Mouse (Mus musculus) limb, embryonic 15.5 days (tissue): ENCODE results near the gene Cpn2. TPM values are rescaled to one million over a fixed set of nuclear protein-coding genes. Genes with fewer than 3 reads are reported as not detected.
A peak's percentile ranks its signal among the peaks of the same experiment; 100 is the strongest.

Experiments used
- ATAC-seq: fragments of 200-750 bp; cut with Nextera tagmentation; 2 replicates; pipeline ENCODE4 v1.8.0; 2017; ENCODE audit warnings: low read depth, moderate TSS enrichment; ENCODE audit not compliant: insufficient number of reproducible peaks, low FRiP score, low TSS enrichment
- H3K27ac ChIP-seq: fragments of 300-500 bp; sonication (generic); 2 replicates; pipeline ENCODE4 v1.5.1; 2015; ENCODE audit warnings: moderate library complexity, mild to moderate bottlenecking, inconsistent platforms
- H3K27me3 ChIP-seq: fragments of 300-500 bp; sonication (generic); 2 replicates; pipeline ENCODE4 v1.6.1; 2015; ENCODE audit warnings: inconsistent platforms
- H3K36me3 ChIP-seq: fragments of 300-500 bp; sonication (generic); 2 replicates; pipeline ENCODE4 v1.6.1; 2015; ENCODE audit warnings: inconsistent platforms
- H3K4me1 ChIP-seq: fragments of 300-500 bp; sonication (generic); 2 replicates; pipeline ENCODE4 v1.6.1; 2015; ENCODE audit warnings: inconsistent platforms
- H3K4me2 ChIP-seq: fragments of 300-500 bp; sonication (generic); 2 replicates; pipeline ENCODE4 v1.6.1; 2015; ENCODE audit warnings: mild to moderate bottlenecking, inconsistent platforms
- H3K4me3 ChIP-seq: fragments of 300-500 bp; sonication (generic); 2 replicates; pipeline ENCODE4 v1.5.1; 2015; ENCODE audit warnings: mild to moderate bottlenecking, inconsistent platforms
- H3K9ac ChIP-seq: fragments of 300-500 bp; sonication (generic); 2 replicates; pipeline ENCODE4 v1.6.1; 2015; ENCODE audit warnings: inconsistent platforms
- H3K9me3 ChIP-seq: fragments of 300-500 bp; sonication (generic); 2 replicates; pipeline ENCODE4 v1.6.1; 2016; ENCODE audit warnings: inconsistent platforms
- WGBS: fragments of 180-500 bp; shearing (Covaris S2); methylation state at CpG from one replicate; pipeline ENCODE4 v1.1.7; 2015; 5-methylcytosine and 5-hydroxymethylcytosine counted together
- polyA plus RNA-seq: library from polyadenylated mRNA; unstranded; fragments of >200 nt; fragmentation: Nextera tagmentation; extraction: Ambion mirVana; gene quantifications from 2 replicates; pipeline ENCODE4 v1.2.1, GENCODE M21; 2015

The Cpn2 gene
- not detected in 2 replicates for polyA plus RNA-seq

DNA sequence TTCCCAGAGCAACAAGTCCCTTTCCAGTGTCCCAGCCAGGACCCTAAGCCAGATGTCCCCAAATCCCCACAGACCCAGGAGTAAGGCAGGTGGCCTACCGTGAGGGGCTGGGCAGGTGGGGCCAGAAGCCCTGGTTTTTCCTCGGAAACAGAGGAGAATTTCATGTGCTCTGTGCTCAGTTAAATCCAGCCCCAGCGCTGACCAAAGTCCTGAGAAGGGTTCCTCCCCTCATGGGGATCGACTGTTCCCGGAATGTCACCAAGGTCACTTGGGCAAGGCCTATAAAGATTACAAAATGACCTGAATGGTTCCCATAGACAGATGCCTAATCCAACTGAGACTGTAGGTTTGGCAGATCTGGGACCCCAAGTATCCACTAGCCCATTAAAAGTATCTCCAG, at the start of gene Cpn2:
Gene Cpn2, minus strand, starts transcription at position 141 of the 400 bp plus-strand sequence.
- ATAC-seq = no peak
- Histone ChIP-seq H3K4me2 (no peak within 1 kb of the TSS), H3K27me3 (no peaks in the 10 kb centered on the region), H3K9me3 (no peaks in the 10 kb centered on the region), H3K36me3 (no peaks in the 10 kb centered on the region), H3K4me1 (peaks cover 24% of the 10 kb centered on the region), H3K9ac (no peak within 1 kb of the TSS), H3K27ac (no peak within 1 kb of the TSS), H3K4me3 (no peak within 1 kb of the TSS)
- WGBS = 66% methylated on average over 5 of the region's 5 CpGs

DNA sequence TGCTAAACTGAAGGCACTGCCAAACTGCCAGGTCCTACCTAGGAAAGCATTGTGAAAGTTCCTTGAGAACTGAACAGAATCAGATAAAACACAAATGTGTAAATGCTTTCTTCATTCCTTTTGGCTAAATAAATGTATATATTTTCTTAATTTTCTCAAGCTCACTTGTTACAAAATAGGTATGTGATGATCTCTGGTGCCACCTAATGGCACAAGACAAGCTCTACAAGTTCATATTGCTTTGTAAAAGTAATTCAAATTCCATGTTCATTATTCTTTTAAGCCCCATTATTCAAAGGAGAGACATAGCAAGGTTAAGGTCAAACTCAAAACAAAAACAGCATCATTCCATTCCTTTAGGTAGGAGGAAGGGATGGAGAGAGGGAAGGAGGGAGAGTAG, 46.9 kb upstream of the Cpn2 start:
- Histone ChIP-seq H3K4me1 (peaks cover 6% of the 10 kb centered on the region), H3K9ac (no peak overlapping the region), H3K27me3 (peaks cover 27% of the 10 kb centered on the region), H3K4me3 (no peak overlapping the region), H3K36me3 (peaks cover 9% of the 10 kb centered on the region), H3K9me3 (no peaks in the 10 kb centered on the region), H3K27ac (no peak overlapping the region), H3K4me2 (no peak overlapping the region)
- no peak for ATAC-seq

DNA sequence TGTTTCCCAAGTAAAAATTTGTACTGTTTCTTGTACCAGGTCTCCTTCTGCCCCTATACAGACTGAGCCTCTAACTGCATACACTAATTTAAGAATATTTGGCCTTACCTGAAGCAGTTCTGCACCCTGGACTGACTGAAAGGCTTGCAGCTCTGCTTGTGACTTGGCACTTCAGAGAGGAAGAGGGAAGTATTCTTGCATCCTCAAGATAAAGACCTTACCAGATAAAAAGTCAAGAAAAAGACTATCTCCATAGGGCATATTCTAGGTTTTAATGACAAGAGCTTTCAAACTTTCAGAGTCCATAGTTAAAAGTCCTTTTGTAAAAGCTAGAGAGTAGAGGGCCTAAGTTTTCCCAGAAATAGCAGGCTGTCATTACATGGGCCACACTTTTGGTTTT, 43.3 kb upstream of the Cpn2 start, which contains the start of gene Gp5:
Gene Gp5, minus strand, starts transcription at position 133 of the 400 bp plus-strand sequence.
- H3K4me2 ChIP-seq = peak within 1 kb of the TSS; percentile 99
- no peak within 1 kb of the TSS for H3K9ac ChIP-seq
- peaks cover 17% of the 10 kb centered on the region for H3K4me1 ChIP-seq
- peak within 1 kb of the TSS; percentile 59 for H3K4me3 ChIP-seq
- H3K27me3 ChIP-seq = peaks cover 52% of the 10 kb centered on the region
- H3K9me3 ChIP-seq = no peaks in the 10 kb centered on the region
- H3K36me3 ChIP-seq = no peaks in the 10 kb centered on the region
- H3K27ac ChIP-seq = no peak within 1 kb of the TSS
- no peak for ATAC-seq

DNA sequence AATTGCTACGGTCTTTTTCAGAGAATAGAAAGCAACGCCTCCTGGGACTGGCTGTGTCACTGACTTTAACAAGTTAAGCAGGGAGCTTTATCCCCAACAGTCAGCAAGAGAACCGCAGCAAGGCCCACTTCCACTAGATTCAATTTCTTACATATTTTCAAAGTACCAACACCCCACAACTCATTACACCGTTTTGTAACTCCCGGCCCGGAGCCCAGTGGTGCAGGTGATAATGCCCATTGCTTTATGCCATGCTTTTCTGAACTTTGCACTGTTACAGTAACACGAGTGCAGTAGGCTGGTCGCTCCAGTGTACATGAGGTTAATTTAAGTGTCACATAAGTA, 42.8 kb upstream of the Cpn2 start:
- H3K4me1 ChIP-seq = peaks cover 17% of the 10 kb centered on the region
- no peak for ATAC-seq
- no peaks in the 10 kb centered on the region for H3K9me3 ChIP-seq
- H3K27me3 ChIP-seq = peaks cover 52% of the 10 kb centered on the region
- 58% methylated on average over 8 of the region's 8 CpGs for WGBS
- H3K27ac ChIP-seq = no peak overlapping the region
- no peaks in the 10 kb centered on the region for H3K36me3 ChIP-seq
- H3K9ac ChIP-seq = no peak overlapping the region
- H3K4me2 ChIP-seq = no peak overlapping the region
- H3K4me3 ChIP-seq = no peak overlapping the region

DNA sequence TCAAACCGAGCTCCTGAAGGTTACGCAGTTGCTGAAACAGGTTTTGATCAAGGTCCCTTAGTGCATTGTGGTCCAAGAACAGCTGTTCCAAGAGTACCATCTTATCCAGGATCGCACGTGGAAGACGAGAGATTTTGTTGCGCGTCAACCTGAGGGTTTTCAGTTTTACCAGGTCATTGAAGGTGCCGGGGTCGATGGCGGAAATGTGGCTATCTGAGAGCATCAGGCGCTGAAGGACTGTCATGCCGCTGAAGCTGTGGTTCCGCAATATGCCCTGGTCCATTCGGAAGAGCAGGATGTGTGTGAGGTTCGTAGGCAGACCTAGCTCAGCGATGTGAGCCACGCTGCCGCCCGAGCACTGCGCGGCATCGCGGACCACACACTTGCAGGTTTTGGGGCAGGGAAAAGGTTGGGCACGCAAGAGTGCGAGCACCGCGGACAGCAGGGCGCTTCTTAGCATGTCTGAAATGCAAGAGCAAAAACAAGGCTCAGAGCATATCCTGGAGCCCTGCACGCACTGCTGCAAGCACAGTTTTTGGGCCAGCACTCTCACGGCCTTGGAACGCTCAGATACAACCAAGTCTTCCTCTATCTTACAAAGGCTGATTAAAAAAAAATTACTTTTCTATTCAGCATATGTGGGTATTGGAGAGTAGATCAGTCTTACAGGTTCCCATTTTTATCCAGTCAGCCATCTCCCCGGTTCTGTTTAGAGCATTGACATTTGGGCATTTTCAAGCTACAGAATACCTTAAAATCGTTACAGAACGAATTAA, 42.3 kb upstream of the Cpn2 start:
- 6% methylated on average over 34 of the region's 34 CpGs for WGBS
- H3K4me3 ChIP-seq = peak overlapping the region; percentile 59
- H3K4me1 ChIP-seq = peaks cover 17% of the 10 kb centered on the region
- H3K27me3 ChIP-seq = peaks cover 52% of the 10 kb centered on the region
- ATAC-seq = no peak
- H3K9ac ChIP-seq = no peak overlapping the region
- H3K4me2 ChIP-seq = peak overlapping the region; percentile 99
- H3K27ac ChIP-seq = no peak overlapping the region
- H3K9me3 ChIP-seq = no peaks in the 10 kb centered on the region
- H3K36me3 ChIP-seq = no peaks in the 10 kb centered on the region

DNA sequence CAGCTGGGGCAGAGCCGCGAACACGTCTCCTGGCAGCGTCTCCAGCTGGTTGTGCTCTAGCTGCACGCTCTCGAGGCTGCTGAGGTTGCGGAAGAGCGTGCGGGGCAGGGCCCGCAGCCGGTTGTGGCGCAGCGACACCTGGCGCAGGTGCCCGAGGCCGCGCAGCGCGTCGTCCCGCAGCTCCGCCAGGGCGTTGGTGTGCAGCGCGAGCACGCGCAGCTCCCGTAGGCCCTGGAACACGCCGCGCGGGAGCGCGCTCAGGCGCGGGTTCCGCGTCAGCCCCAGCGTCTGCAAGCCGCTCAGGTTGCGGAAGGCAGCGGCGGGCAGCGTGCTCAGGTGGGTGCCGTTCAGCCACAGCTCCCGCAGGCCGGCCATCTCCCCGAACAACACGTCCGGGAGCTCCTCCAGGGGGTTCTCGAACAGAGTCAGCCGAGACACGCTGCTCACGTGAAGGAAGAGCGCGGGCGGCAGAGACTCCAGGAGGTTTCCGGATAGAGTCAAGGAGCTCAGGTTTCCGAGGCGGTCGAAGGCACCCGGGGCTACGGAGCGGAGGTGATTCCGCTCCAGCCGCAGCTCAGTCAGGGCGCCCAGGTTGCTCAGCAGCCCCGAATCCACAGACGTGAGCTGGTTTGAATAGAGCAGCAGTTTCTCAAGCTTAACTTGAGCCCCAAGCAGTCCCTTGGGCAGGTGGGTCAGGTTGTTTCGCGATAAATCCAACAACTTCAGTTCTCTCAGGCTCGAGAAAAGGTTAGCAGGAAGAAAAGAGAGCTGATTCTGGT, 41.5 kb upstream of the Cpn2 start:
- under 1% methylated on average over 72 of the region's 72 CpGs for WGBS
- peak overlapping the region; percentile 26 for H3K9ac ChIP-seq
- peak overlapping the region; percentile 99 for H3K4me2 ChIP-seq
- H3K27me3 ChIP-seq = peaks cover 52% of the 10 kb centered on the region
- H3K36me3 ChIP-seq = no peaks in the 10 kb centered on the region
- peak overlapping the region; percentile 59 for H3K4me3 ChIP-seq
- no peak for ATAC-seq
- H3K27ac ChIP-seq = no peak overlapping the region
- H3K4me1 ChIP-seq = peaks cover 17% of the 10 kb centered on the region
- no peaks in the 10 kb centered on the region for H3K9me3 ChIP-seq

DNA sequence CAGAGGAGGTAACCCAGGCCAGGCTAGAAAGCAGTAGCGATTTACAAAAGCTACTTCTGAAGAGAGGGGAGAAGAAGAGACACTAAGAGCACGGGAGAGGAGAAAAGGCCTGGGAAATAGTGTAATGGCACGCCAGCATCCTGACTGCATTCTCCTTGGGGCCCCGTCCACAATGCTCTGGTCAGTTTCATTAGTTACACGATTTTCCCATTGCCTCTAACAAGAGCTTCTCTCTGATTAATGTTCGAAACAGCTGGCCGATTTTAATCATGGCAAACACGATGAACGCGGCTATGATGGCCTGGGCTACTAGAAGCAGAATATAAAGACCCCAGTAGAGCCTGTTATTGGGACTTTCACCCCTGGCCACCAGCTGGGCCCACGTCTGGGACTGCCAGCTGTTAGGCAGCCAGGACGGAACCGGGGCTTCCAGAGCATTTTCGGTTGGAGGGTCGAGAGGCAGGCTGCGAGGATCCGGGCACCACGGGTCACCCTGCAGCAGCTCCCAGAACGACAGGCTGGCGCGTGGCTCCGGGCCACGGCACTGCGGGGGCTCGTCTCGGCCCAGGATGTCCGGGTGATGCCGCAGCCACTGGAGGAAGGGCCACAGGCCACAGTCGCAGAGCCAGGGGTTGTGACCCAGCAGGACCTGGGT, 40.8 kb upstream of the Cpn2 start:
- peaks cover 17% of the 10 kb centered on the region for H3K4me1 ChIP-seq
- H3K27ac ChIP-seq = no peak overlapping the region
- whole genome bisulfite sequencing = 14% methylated on average over 29 of the region's 29 CpGs
- H3K4me3 ChIP-seq = peak overlapping the region; percentile 59
- no peaks in the 10 kb centered on the region for H3K36me3 ChIP-seq
- no peak for ATAC-seq
- peak overlapping the region; percentile 26 for H3K9ac ChIP-seq
- no peaks in the 10 kb centered on the region for H3K9me3 ChIP-seq
- H3K27me3 ChIP-seq = peaks cover 52% of the 10 kb centered on the region
- H3K4me2 ChIP-seq = peak overlapping the region; percentile 99

DNA sequence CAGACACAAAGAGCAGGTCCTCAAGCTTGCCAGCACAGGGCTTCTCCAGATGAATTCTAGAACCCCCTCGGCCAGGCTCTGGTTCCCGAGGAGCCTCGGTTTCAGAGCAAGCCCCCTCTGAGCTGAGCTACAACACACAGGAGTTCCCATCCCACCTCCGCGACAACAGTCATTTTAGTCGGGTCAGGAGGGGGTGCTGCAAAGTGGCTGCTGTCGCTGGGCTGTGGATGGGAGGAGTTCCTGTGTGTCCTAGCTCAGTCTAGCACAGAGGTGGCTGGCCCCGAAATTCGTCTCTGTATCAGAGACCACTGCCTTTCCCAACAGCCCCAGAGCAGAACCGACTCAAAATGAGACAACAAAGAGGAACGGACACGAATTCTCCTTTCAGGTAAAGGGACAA, 40.0 kb upstream of the Cpn2 start:
- peaks cover 52% of the 10 kb centered on the region for H3K27me3 ChIP-seq

DNA sequence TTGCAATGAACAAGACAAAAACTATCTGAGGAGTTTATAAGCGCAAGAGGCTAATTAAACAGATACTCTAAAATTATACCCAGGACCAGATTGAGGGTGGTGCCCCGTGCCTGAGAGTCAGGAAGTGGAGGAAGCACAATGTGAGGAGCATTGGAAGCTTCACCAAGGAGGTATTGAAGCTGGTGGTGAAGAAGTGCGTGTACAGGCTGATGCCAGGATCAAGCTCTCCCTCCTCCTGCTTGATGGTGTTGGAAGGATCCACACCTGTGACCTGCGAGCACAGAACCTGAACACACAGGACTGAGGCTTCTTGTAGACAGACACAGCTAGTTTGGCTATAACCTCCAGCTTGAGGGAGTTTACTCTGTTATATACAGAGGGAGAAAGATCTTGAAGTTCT, 38.8 kb upstream of the Cpn2 start:
- no peak overlapping the region for H3K4me3 ChIP-seq
- H3K9ac ChIP-seq = no peak overlapping the region
- no peak overlapping the region for H3K27ac ChIP-seq
- no peaks in the 10 kb centered on the region for H3K36me3 ChIP-seq
- no peaks in the 10 kb centered on the region for H3K9me3 ChIP-seq
- ATAC-seq = no peak
- H3K4me2 ChIP-seq = no peak overlapping the region
- 84% methylated on average over 4 of the region's 4 CpGs for WGBS
- peaks cover 17% of the 10 kb centered on the region for H3K4me1 ChIP-seq
- peaks cover 43% of the 10 kb centered on the region for H3K27me3 ChIP-seq

More for the DNA sequence above, 40.0 kb upstream of the Cpn2 start:
- H3K4me3 ChIP-seq = no peak overlapping the region
- WGBS = 52% methylated on average over 12 of the region's 12 CpGs
- H3K27ac ChIP-seq = no peak overlapping the region
- ATAC-seq = no peak
- H3K4me2 ChIP-seq = no peak overlapping the region
- H3K9ac ChIP-seq = no peak overlapping the region
- peaks cover 17% of the 10 kb centered on the region for H3K4me1 ChIP-seq
- no peaks in the 10 kb centered on the region for H3K36me3 ChIP-seq
- H3K9me3 ChIP-seq = no peaks in the 10 kb centered on the region

DNA sequence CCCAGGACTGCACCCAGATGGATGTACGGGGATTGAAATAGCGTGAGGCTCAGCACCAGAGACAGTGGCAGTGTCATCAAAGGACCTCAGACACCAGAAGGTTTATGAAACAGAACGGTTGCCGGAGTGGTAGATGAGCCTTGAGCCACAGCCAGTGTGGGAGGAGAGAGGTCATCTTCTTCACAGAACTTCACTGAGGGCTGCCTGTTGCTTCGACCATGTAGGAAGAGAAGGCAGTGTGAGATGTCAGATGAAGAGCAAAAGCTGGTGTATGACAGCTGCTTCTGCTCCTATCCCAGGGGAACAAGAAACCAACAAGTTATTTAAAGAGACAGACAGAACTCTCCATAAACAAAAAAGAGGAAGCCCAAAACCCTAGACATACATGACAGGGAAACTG, 36.9 kb upstream of the Cpn2 start:
- H3K9me3 ChIP-seq = no peaks in the 10 kb centered on the region
- 65% methylated on average over 5 of the region's 5 CpGs for WGBS
- no peak overlapping the region for H3K27ac ChIP-seq
- peaks cover 12% of the 10 kb centered on the region for H3K4me1 ChIP-seq
- no peak for ATAC-seq
- H3K4me2 ChIP-seq = no peak overlapping the region
- H3K27me3 ChIP-seq = peaks cover 26% of the 10 kb centered on the region
- H3K36me3 ChIP-seq = no peaks in the 10 kb centered on the region
- H3K4me3 ChIP-seq = no peak overlapping the region
- no peak overlapping the region for H3K9ac ChIP-seq

DNA sequence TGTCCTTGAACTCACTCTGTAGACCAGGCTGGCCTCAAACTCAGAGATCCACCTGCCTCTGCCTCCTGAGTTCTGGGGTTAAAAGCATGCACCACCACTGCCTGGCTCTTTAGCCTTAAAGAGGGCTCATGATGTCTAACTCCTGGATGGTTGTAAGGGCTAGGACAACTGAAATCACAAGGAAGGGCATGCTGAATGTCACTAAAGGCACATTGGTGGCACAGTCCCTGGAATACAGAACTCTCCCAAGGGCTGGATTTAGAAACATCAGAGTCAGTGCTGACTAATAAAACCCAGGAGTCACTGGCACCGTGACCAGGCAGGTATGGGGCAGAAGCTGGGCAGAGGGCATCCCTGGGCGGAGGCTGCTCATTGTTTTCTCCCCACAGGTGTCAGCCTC, 36.1 kb upstream of the Cpn2 start:
- Histone ChIP-seq H3K4me3 (no peak overlapping the region), H3K4me1 (peaks cover 3% of the 10 kb centered on the region), H3K27me3 (peaks cover 18% of the 10 kb centered on the region), H3K36me3 (no peaks in the 10 kb centered on the region), H3K9me3 (no peaks in the 10 kb centered on the region), H3K4me2 (no peak overlapping the region), H3K27ac (no peak overlapping the region), H3K9ac (no peak overlapping the region)
- WGBS = 68% methylated on average over 2 of the region's 2 CpGs
- ATAC-seq = no peak

DNA sequence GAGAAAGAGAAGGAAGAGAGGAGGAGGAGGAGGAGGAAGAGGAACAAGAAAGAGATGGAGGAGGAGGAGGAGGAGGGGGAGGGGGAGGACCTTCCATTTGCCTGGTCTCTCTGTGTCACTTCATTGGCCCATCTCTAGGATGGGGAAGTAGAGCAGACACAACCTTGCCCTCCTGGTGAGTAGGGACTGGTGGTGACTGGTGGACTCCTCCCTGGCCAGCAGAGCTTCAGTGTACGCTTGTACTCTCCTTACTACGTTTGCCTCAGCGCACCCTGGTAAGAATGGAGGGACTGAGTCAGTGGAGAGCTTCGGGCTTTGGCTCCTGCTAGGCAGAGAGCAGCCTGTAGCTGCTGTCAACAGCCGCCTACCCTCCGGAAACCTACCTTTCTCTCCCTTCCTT, 35.4 kb upstream of the Cpn2 start:
- no peak overlapping the region for H3K4me3 ChIP-seq
- no peak for ATAC-seq
- no peaks in the 10 kb centered on the region for H3K4me1 ChIP-seq
- no peak overlapping the region for H3K9ac ChIP-seq
- no peaks in the 10 kb centered on the region for H3K9me3 ChIP-seq
- no peaks in the 10 kb centered on the region for H3K36me3 ChIP-seq
- H3K4me2 ChIP-seq = no peak overlapping the region
- no peak overlapping the region for H3K27ac ChIP-seq
- 80% methylated on average over 6 of the region's 6 CpGs for WGBS
- H3K27me3 ChIP-seq = peaks cover 10% of the 10 kb centered on the region
